Mouse (Mus musculus) MEL (cell line): ENCODE data around the gene Zscan20. TPM values are rescaled to one million over a fixed set of nuclear protein-coding genes. Genes with fewer than 3 reads are reported as not detected.

ENCODE experiments used
- DNase-seq: peaks from one replicate; pipeline ENCODE4 v3.0.0; 2011; ENCODE audit warnings: low read depth, low spot score
- H3K27ac ChIP-seq: 2 replicates; pipeline ENCODE4 v1.5.1; 2012; ENCODE audit warnings: low read depth, mild to moderate bottlenecking, control low read depth, low read length, moderate library complexity; ENCODE audit not compliant: control insufficient read depth
- H3K27me3 ChIP-seq, 2 experiments: fragments of 150-350 bp in 1 of 2; sonication (generic) in 1 of 2; 2 replicates each; pipeline ENCODE4 v1.6.1; 2012; ENCODE audit warnings: low read length in 2 of 2, mild to moderate bottlenecking in 2 of 2, improper control_type of control experiment in 1 of 2, moderate library complexity in 1 of 2; ENCODE audit not compliant: insufficient read depth in 2 of 2, control insufficient read depth in 1 of 2
- H3K36me3 ChIP-seq, 2 experiments: 2 replicates each; pipeline ENCODE4 v1.6.1; 2012 to 2014; ENCODE audit warnings: low read length in 2 of 2, improper control_type of control experiment in 1 of 2, inconsistent platforms in 1 of 2, mild to moderate bottlenecking in 1 of 2; ENCODE audit not compliant: insufficient read depth in 2 of 2, control insufficient read depth in 1 of 2
- H3K4me1 ChIP-seq, 2 experiments: fragments of 150-350 bp in 1 of 2; sonication (generic) in 1 of 2; 2 replicates each; pipeline ENCODE4 v1.6.1; 2012; ENCODE audit warnings: low read length in 2 of 2, improper control_type of control experiment in 1 of 2, mild to moderate bottlenecking in 1 of 2; ENCODE audit not compliant: insufficient read depth in 2 of 2, control insufficient read depth in 1 of 2
- H3K4me3 ChIP-seq, 2 experiments: fragments of 150-350 bp in 1 of 2; sonication (generic) in 1 of 2; 2 replicates each; pipeline ENCODE4 v1.5.1; 2012; ENCODE audit warnings: low read depth in 2 of 2, low read length in 2 of 2, mild to moderate bottlenecking in 2 of 2, moderate library complexity in 2 of 2, control low read depth in 1 of 2, improper control_type of control experiment in 1 of 2; ENCODE audit not compliant: control insufficient read depth in 1 of 2, insufficient read depth in 1 of 2
- H3K79me2 ChIP-seq: 2 replicates; pipeline ENCODE4 v1.6.1; 2012; ENCODE audit warnings: mild to moderate bottlenecking, low read length, moderate library complexity; ENCODE audit not compliant: control insufficient read depth, poor library complexity, insufficient read depth
- H3K9ac ChIP-seq: 2 replicates; pipeline ENCODE4 v1.6.1; 2012; ENCODE audit warnings: low read depth, mild to moderate bottlenecking, control low read depth, low read length, moderate library complexity; ENCODE audit not compliant: control insufficient read depth, poor library complexity, severe bottlenecking
- H3K9me3 ChIP-seq: fragments of 150-350 bp; sonication (generic); replicated peaks from 2 replicates; pipeline ENCODE4 v1.6.1; 2012; ENCODE audit warnings: mild to moderate bottlenecking, low read length, improper control_type of control experiment, moderate library complexity; ENCODE audit not compliant: insufficient read depth
- ELF1 ChIP-seq: IDR thresholded peaks from 2 replicates; pipeline ENCODE4 v1.6.1; 2014; ENCODE audit warnings: low read depth, mild to moderate bottlenecking, inconsistent platforms, low read length, improper control_type of control experiment, moderate library complexity
- ETS1 ChIP-seq: IDR thresholded peaks from 2 replicates; pipeline ENCODE4 v1.6.1; 2012; ENCODE audit warnings: low read depth, mild to moderate bottlenecking, inconsistent platforms, low read length, improper control_type of control experiment, moderate library complexity
- GABPA ChIP-seq: IDR thresholded peaks from 2 replicates; pipeline ENCODE4 v1.6.1; 2012; ENCODE audit warnings: low read depth, mild to moderate bottlenecking, inconsistent platforms, low read length, improper control_type of control experiment, moderate library complexity
- KAT2A ChIP-seq: conservative IDR thresholded peaks from 2 replicates; pipeline ENCODE4 v1.6.1; 2012; ENCODE audit warnings: low read depth, low read length, improper control_type of control experiment, inconsistent platforms
- MAFK ChIP-seq: IDR thresholded peaks from 2 replicates; pipeline ENCODE4 v1.6.1; 2011; ENCODE audit warnings: low read depth, mild to moderate bottlenecking, low read length, improper control_type of control experiment, borderline replicate concordance
- MAX ChIP-seq: IDR thresholded peaks from 2 replicates; pipeline ENCODE4 v1.6.1; 2011; ENCODE audit warnings: low read length, improper control_type of control experiment
- MAZ ChIP-seq: IDR thresholded peaks from 2 replicates; pipeline ENCODE4 v1.6.1; 2012; ENCODE audit warnings: low read depth, mild to moderate bottlenecking, inconsistent platforms, low read length, improper control_type of control experiment
- MEF2A ChIP-seq: IDR thresholded peaks from 2 replicates; pipeline ENCODE4 v1.6.1; 2014; ENCODE audit warnings: low read depth, mild to moderate bottlenecking, inconsistent platforms, low read length, improper control_type of control experiment; ENCODE audit not compliant: poor library complexity, insufficient replicate concordance, severe bottlenecking; ENCODE audit errors: extremely low read depth
- MXI1 ChIP-seq: IDR thresholded peaks from 2 replicates; pipeline ENCODE4 v1.6.1; 2011; ENCODE audit warnings: mild to moderate bottlenecking, low read depth, low read length, improper control_type of control experiment
- MYB ChIP-seq: IDR thresholded peaks from 2 replicates; pipeline ENCODE4 v1.6.1; 2011; ENCODE audit warnings: mild to moderate bottlenecking, low read depth, low read length, improper control_type of control experiment
- MYC ChIP-seq: IDR thresholded peaks from 2 replicates; pipeline ENCODE4 v1.6.1; 2011; ENCODE audit warnings: low read depth, mild to moderate bottlenecking, low read length, improper control_type of control experiment, moderate library complexity
- NELFE ChIP-seq: IDR thresholded peaks from 2 replicates; pipeline ENCODE4 v1.6.1; 2011; ENCODE audit warnings: low read depth, low read length, improper control_type of control experiment
- POLR2AphosphoS2 ChIP-seq: IDR thresholded peaks from 2 replicates; pipeline ENCODE4 v1.6.1; 2011; ENCODE audit warnings: low read length, improper control_type of control experiment
- POLR2AphosphoS5 ChIP-seq: IDR thresholded peaks from 2 replicates; pipeline ENCODE4 v1.6.1; 2012; ENCODE audit warnings: low read depth, borderline replicate concordance, mild to moderate bottlenecking, inconsistent platforms, low read length, moderate library complexity, mixed read lengths
- SIN3A ChIP-seq: IDR thresholded peaks from 2 replicates; pipeline ENCODE4 v1.6.1; 2012; ENCODE audit warnings: low read length, improper control_type of control experiment, inconsistent platforms
- SMC3 ChIP-seq: IDR thresholded peaks from 2 replicates; pipeline ENCODE4 v1.6.1; 2011; ENCODE audit warnings: low read depth, low read length, improper control_type of control experiment
- TCF12 ChIP-seq: IDR thresholded peaks from 2 replicates; pipeline ENCODE4 v1.6.1; 2014; ENCODE audit warnings: low read depth, mild to moderate bottlenecking, inconsistent platforms, low read length, improper control_type of control experiment, moderate library complexity
- USF1 ChIP-seq: IDR thresholded peaks from 2 replicates; pipeline ENCODE4 v1.6.1; 2014; ENCODE audit warnings: low read depth, mild to moderate bottlenecking, inconsistent platforms, low read length, improper control_type of control experiment, moderate library complexity
- USF2 ChIP-seq, 2 experiments: IDR thresholded peaks; 2 replicates each; pipeline ENCODE4 v1.6.1; 2011 to 2012; ENCODE audit warnings: improper control_type of control experiment in 2 of 2, low read length in 2 of 2, borderline replicate concordance in 1 of 2, inconsistent platforms in 1 of 2, low read depth in 1 of 2, mild to moderate bottlenecking in 1 of 2; ENCODE audit not compliant: insufficient read depth in 1 of 2
- ZC3H11A ChIP-seq: IDR thresholded peaks from 2 replicates; pipeline ENCODE4 v1.6.1; 2012; ENCODE audit warnings: low read depth, mild to moderate bottlenecking, inconsistent platforms, low read length, improper control_type of control experiment
- ZMIZ1 ChIP-seq: IDR thresholded peaks from 2 replicates; pipeline ENCODE4 v1.6.1; 2012; ENCODE audit warnings: low read depth, mild to moderate bottlenecking, inconsistent platforms, low read length, improper control_type of control experiment, moderate library complexity
- ZNF384 ChIP-seq: IDR thresholded peaks from 2 replicates; pipeline ENCODE4 v1.6.1; 2012; ENCODE audit warnings: low read depth, mild to moderate bottlenecking, inconsistent platforms, low read length, improper control_type of control experiment
- polyA plus RNA-seq, 2 experiments: library from polyadenylated mRNA; stranded (reverse) in 1 of 2; unstranded in 1 of 2; fragments of >175 nt in 1 of 2; fragments of >200 nt in 1 of 2; gene quantifications; 2 replicates each; pipeline versions ENCODE4 v1.2.1 to v1.2.4; 2012; ENCODE audit warnings: low replicate concordance in 2 of 2, low read depth in 1 of 2; ENCODE audit not compliant: insufficient read length in 2 of 2, insufficient read depth in 1 of 2, missing spikeins in 1 of 2
- total RNA-seq: library from RNA; depleted of rRNA; stranded (reverse); fragments of 300-350 nt; gene quantifications from 2 replicates; pipeline ENCODE4 v1.2.3, GENCODE M21; 2012

Gene Zscan20
- total and polyA plus RNA-seq, 3 experiments: 4.3 to 5.6 TPM; not detected in 1

- no peaks in the 10 kb centered on the region; a peak in 1 of 4 replicates for H3K27me3 ChIP-seq
- TF ChIP-seq ETS1 (no peak), MYC (no peak), NELFE (no peak), MAX (no peak), GABPA (no peak), POLR2AphosphoS5 (no peak), MEF2A (no peak), SIN3A (no peak), POLR2AphosphoS2 (no peak), USF2 (IDR thresholded peaks at IDR 0.05; ENCODE audit: borderline replicate concordance in 1 of 2, insufficient read depth in 1 of 2, low read depth in 1 of 2, low read length in 2 of 2) (no peak), MYB (no peak), MAZ (no peak), SMC3 (no peak)
- H3K27ac ChIP-seq: no peak overlapping the region
- no peak overlapping the region for H3K4me3 ChIP-seq
- H3K79me2 ChIP-seq: no peaks in the 10 kb centered on the region
- no peak for DNase-seq
- H3K4me1 ChIP-seq: no peaks in the 10 kb centered on the region
- no peak overlapping the region for H3K9ac ChIP-seq
- no peaks in the 10 kb centered on the region for H3K9me3 ChIP-seq
- no peaks in the 10 kb centered on the region for H3K36me3 ChIP-seq
Observed at GRCm38 (mm10) chr4:128641766-128642717, 32.1 kb upstream of the Zscan20 start.

GRCm38 (mm10) chr4:128638265-128638923 lies 28.5 kb upstream of the Zscan20 start:
- H3K4me3 ChIP-seq: no peak overlapping the region
- TF ChIP-seq USF1 (no peak), KAT2A (no peak), ZNF384 (no peak), ELF1 (no peak), USF2 (IDR thresholded peaks at IDR 0.05; ENCODE audit: borderline replicate concordance in 1 of 2, insufficient read depth in 1 of 2, low read depth in 1 of 2, low read length in 2 of 2) (no peak), MXI1 (no peak), MAFK (no peak), ZC3H11A (no peak), TCF12 (no peak), ZMIZ1 (no peak)
- no peaks in the 10 kb centered on the region for H3K9me3 ChIP-seq
- no peaks in the 10 kb centered on the region for H3K36me3 ChIP-seq
- no peak overlapping the region for H3K27ac ChIP-seq
- H3K27me3 ChIP-seq: no peaks in the 10 kb centered on the region; a peak in 1 of 4 replicates
- no peaks in the 10 kb centered on the region for H3K79me2 ChIP-seq
- H3K9ac ChIP-seq: no peak overlapping the region
- H3K4me1 ChIP-seq: no peaks in the 10 kb centered on the region
- DNase-seq: no peak
